Mouse (Mus musculus) stomach, embryonic 14.5 days (tissue): Measurements from ENCODE around the gene Myl6b. TPM values are rescaled to one million over a fixed set of nuclear protein-coding genes. Genes with fewer than 3 reads are reported as not detected.
A peak's percentile ranks its signal among the peaks of the same experiment; 100 is the strongest.

Experiments used
- ATAC-seq: fragments of 200-750 bp; cut with Nextera tagmentation; 2 replicates; pipeline ENCODE4 v1.8.0; 2017; ENCODE audit warnings: low read depth, moderate TSS enrichment; ENCODE audit not compliant: insufficient number of reproducible peaks, insufficient read depth, low FRiP score
- H3K27ac ChIP-seq: fragments of 300-500 bp; sonication (generic); 2 replicates; pipeline ENCODE4 v1.5.1; 2014; ENCODE audit warnings: mild to moderate bottlenecking, low read length, moderate library complexity, mixed read lengths
- H3K27me3 ChIP-seq: fragments of 300-500 bp; sonication (generic); 2 replicates; pipeline ENCODE4 v1.6.1; 2014; ENCODE audit warnings: low read length, control low read depth, mixed read lengths; ENCODE audit not compliant: control insufficient read depth, insufficient read depth
- H3K36me3 ChIP-seq: fragments of 300-500 bp; sonication (generic); 2 replicates; pipeline ENCODE4 v1.6.1; 2014; ENCODE audit warnings: mild to moderate bottlenecking, control low read depth, low read length, moderate library complexity, mixed read lengths; ENCODE audit not compliant: control insufficient read depth, insufficient read depth
- H3K4me1 ChIP-seq: fragments of 300-500 bp; sonication (generic); 2 replicates; pipeline ENCODE4 v1.6.1; 2014; ENCODE audit warnings: low read length, control low read depth, mixed read lengths; ENCODE audit not compliant: control insufficient read depth, insufficient read depth
- H3K4me2 ChIP-seq: fragments of 300-500 bp; sonication (generic); replicated peaks from 2 replicates; pipeline ENCODE4 v1.6.1; 2014; ENCODE audit warnings: low read depth, low read length, control low read depth
- H3K4me3 ChIP-seq: fragments of 300-500 bp; sonication (generic); 2 replicates; pipeline ENCODE4 v1.5.1; 2014; ENCODE audit warnings: low read depth, low read length, control low read depth
- H3K9ac ChIP-seq: fragments of 300-500 bp; sonication (generic); replicated peaks from 2 replicates; pipeline ENCODE4 v1.6.1; 2014; ENCODE audit warnings: low read depth, mild to moderate bottlenecking, control low read depth, low read length, moderate library complexity, mixed read lengths
- H3K9me3 ChIP-seq: fragments of 300-500 bp; sonication (generic); 2 replicates; pipeline ENCODE4 v1.6.1; 2016; ENCODE audit warnings: low read depth, low read length, control low read depth; ENCODE audit not compliant: control insufficient read depth
- WGBS: fragments of 180-500 bp; shearing (Covaris S2); extraction: QIAGEN DNeasy Blood & Tissue Kit; methylation state at CpG from one replicate; pipeline ENCODE4 v1.1.7; 2014; 5-methylcytosine and 5-hydroxymethylcytosine counted together
- polyA plus RNA-seq: library from polyadenylated mRNA; unstranded; fragments of >200 nt; fragmentation: Nextera tagmentation; extraction: Ambion mirVana; gene quantifications from 2 replicates; pipeline ENCODE4 v1.2.1, GENCODE M21; 2014

Gene Myl6b
- polyA plus RNA-seq = 3.2 and 3.4 TPM in 2 replicates

DNA sequence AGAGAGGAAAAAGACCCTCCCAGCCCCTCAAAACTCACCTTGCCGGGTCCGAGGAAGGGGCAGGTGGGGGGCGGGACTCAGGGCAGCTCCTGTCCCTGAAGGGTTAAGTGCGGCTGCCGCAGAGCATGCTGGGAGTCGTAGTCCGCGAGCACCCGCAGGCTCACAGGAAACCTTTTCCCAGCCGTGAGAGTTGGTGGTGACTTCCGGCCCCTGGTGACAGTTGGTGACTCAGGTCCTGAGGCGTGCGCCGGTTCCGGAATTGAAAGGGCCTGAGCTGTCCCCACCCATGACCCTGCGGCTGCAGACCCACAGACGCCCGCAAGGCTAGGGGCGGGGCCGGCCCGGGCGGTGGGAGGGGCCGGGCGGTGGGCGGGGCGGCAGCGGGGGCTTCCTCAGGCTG is at the start of gene Myl6b:
TSS of gene Myl6b (minus strand) at position 96 of the 400 bp plus-strand sequence.
- H3K27ac ChIP-seq = peak within 1 kb of the TSS; percentile 86
- H3K4me1 ChIP-seq = peaks cover 16% of the 10 kb centered on the region
- 1% methylated on average over 27 of the region's 27 CpGs for WGBS
- H3K9me3 ChIP-seq = no peaks in the 10 kb centered on the region
- peak within 1 kb of the TSS; percentile 47 for H3K9ac ChIP-seq
- H3K36me3 ChIP-seq = no peaks in the 10 kb centered on the region
- no peaks in the 10 kb centered on the region for H3K27me3 ChIP-seq
- H3K4me2 ChIP-seq = peak within 1 kb of the TSS; percentile 73
- peak within 1 kb of the TSS; percentile 52 for H3K4me3 ChIP-seq
- ATAC-seq = peak; percentile 90

DNA sequence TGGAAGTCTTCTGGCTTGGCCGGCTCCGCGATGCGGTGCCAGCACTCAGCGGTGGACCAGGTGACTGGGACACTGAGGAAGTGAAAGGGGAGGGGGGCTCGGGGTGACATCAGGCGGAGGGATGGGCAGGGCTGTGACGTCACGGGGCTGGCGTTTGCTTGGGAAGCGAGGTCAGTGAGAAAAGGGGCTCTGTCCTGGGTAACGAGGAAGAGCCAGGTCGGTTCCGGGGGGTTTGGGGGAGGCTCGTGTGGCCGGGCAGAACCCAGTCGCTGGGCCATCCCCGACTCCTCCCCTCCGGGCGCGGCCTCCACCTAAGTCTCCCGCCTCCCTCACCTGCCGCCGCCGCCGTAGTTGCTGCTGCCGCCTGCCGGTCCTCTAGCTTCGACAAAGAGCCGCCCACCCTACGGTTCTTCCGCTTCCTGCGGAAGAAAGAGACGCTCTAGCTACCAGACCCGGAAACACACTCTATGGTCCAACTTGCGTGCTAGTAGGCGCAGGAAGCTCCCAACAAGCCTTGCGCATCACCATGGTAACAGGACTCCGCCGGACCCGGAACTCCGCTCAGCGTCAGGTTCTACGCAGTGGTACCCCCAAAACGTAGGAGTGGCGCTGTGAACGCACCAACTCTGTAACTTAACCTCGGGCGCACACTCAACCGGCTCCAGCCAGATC is 49.0 kb upstream of the Myl6b start, which contains the start of gene Zc3h10:
TSS of gene Zc3h10 (minus strand) at position 414 of the 672 bp plus-strand sequence.
- H3K9ac ChIP-seq = peak within 1 kb of the TSS; percentile 89
- peak; percentile 93 for ATAC-seq

DNA sequence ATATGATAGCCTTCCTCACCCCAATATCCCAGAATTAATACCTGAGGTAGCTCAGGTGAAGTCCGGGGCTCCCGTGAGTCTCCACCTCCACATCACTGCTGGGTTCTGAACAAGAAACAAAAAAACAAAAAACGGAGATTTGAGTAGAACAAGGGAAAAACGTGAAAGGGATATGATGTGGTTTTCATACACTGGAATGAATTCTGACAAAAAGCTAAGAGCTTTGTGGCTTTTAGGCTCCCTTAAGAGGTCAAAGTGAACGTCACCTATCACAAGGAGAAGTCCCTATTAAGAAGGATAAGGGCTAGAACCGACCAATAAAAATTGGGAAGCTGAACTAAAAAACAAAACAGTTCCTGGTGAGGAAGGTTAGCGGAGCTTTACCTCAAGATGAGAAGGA is 48.3 kb upstream of the Myl6b start:
- 15% methylated on average over 7 of the region's 7 CpGs for WGBS
- ATAC-seq = no peak
- Histone ChIP-seq H3K9me3 (no peaks in the 10 kb centered on the region), H3K27ac (peak overlapping the region; percentile 93), H3K4me3 (peak overlapping the region; percentile 73), H3K9ac (peak overlapping the region; percentile 37), H3K36me3 (peaks cover 35% of the 10 kb centered on the region), H3K27me3 (no peaks in the 10 kb centered on the region), H3K4me2 (peak overlapping the region; percentile 69), H3K4me1 (0 out of 2 replicates have a peak, but pooled peaks cover 3% of the 10 kb centered on the region)

More for the DNA sequence above, 49.0 kb upstream of the Myl6b start, which contains the start of gene Zc3h10:
- H3K27ac ChIP-seq = peak within 1 kb of the TSS; percentile 94
- no peaks in the 10 kb centered on the region for H3K27me3 ChIP-seq
- H3K4me1 ChIP-seq = 0 out of 2 replicates have a peak, but pooled peaks cover 3% of the 10 kb centered on the region
- peak within 1 kb of the TSS; percentile 73 for H3K4me3 ChIP-seq
- H3K4me2 ChIP-seq = peak within 1 kb of the TSS; percentile 69
- peaks cover 28% of the 10 kb centered on the region for H3K36me3 ChIP-seq
- WGBS = under 1% methylated on average over 50 of the region's 50 CpGs
- H3K9me3 ChIP-seq = no peaks in the 10 kb centered on the region

DNA sequence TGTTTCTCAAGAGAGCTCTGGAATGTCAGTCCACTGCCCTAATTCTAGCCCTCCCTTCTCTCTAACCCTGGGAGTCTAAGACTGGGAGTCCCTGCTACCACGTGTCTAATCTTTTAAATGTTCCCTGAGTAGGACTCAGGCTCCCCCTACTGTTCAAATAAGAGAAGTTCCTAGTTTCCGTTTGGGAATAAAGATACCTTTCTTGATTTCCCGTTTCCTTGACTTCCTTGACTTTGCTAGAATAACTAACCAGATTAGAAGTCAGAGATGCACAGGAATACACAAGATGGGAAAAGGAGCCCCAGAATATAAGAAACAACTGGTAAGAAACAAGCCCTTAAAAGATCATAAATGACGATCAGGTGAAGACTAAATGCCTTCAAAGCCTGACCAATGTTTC is 47.9 kb upstream of the Myl6b start:
- Histone ChIP-seq H3K27ac (no peak overlapping the region), H3K9ac (no peak overlapping the region; the same call in 1 of the 2 replicates), H3K4me2 (peak overlapping the region; percentile 69), H3K27me3 (no peaks in the 10 kb centered on the region), H3K4me3 (peak overlapping the region; percentile 73), H3K9me3 (no peaks in the 10 kb centered on the region), H3K36me3 (peaks cover 35% of the 10 kb centered on the region), H3K4me1 (0 out of 2 replicates have a peak, but pooled peaks cover 3% of the 10 kb centered on the region)
- ATAC-seq = no peak
- 12% methylated on average over 4 of the region's 4 CpGs for WGBS

DNA sequence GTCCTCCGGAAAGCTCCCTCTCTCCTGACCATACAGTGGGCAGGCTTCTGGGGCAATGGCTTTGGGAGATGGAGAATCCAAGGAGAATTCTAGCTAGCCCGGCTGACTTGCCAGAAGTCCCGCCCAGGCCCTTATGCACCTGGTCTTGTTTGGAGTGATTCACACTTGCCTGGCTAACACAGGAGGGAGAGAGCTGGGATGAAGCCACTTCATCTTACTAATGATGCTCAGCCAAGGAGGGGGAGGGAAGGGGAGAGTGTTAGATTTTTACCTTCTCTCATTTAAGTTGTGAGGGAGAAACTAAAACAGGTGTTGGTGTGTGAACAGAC is 47.0 kb upstream of the Myl6b start:
- H3K27ac ChIP-seq = no peak overlapping the region
- no peaks in the 10 kb centered on the region for H3K9me3 ChIP-seq
- H3K27me3 ChIP-seq = no peaks in the 10 kb centered on the region
- no peak overlapping the region for H3K4me3 ChIP-seq
- ATAC-seq = no peak
- peaks cover 35% of the 10 kb centered on the region for H3K36me3 ChIP-seq
- no peak overlapping the region for H3K9ac ChIP-seq
- H3K4me1 ChIP-seq = 0 out of 2 replicates have a peak, but pooled peaks cover 3% of the 10 kb centered on the region
- 81% methylated on average over 3 of the region's 3 CpGs for WGBS
- H3K4me2 ChIP-seq = no peak overlapping the region

DNA sequence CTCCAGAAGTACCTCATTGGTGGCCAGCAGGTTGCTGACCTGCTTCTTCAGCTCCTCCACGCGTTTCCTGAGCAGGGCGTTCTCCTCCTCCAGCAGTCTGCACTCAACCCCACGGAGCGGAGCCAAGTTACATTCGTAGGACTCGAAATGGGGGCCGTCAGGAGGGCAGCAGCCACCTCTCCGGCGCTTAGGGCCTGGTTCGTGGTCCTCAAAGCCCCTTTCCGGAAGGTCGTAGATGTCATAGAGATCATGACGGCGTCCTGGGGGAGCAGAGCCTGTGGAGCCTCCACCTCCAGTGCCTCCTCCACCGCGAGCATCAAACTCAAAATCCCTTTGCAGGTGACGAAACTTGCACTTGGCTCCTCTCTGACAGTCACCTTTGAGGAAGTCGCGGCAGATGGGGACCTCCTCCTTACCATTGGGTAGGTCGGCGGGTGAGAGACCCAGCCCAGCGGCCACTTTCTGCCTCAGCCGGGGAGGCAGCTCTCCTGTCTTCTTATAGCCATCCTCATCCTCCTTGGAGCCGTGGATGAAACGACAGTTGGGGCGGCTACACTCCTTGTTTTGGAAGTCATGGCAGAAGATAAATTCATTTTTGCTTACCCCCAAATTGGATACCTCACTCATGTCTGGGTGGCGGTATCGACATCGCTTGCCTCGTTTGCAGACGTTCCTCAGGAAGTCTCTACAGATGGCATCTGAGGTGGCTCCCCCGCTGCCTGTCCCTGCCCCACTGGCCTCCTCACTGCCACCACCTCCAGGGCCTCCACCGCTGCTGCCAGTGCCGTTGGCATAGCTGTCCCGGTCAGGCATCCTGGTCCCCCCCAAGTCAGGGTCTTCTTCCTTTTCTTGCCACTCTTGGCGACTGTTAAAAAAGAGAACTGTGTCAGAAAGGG is 46.4 kb upstream of the Myl6b start:
- no peak overlapping the region for H3K9ac ChIP-seq
- no peaks in the 10 kb centered on the region for H3K27me3 ChIP-seq
- H3K4me1 ChIP-seq = 0 out of 2 replicates have a peak, but pooled peaks cover 3% of the 10 kb centered on the region
- no peak overlapping the region for H3K27ac ChIP-seq
- ATAC-seq = no peak
- H3K4me3 ChIP-seq = no peak overlapping the region
- peaks cover 35% of the 10 kb centered on the region for H3K36me3 ChIP-seq
- no peak overlapping the region for H3K4me2 ChIP-seq
- 93% methylated on average over 37 of the region's 37 CpGs for WGBS
- no peaks in the 10 kb centered on the region for H3K9me3 ChIP-seq

DNA sequence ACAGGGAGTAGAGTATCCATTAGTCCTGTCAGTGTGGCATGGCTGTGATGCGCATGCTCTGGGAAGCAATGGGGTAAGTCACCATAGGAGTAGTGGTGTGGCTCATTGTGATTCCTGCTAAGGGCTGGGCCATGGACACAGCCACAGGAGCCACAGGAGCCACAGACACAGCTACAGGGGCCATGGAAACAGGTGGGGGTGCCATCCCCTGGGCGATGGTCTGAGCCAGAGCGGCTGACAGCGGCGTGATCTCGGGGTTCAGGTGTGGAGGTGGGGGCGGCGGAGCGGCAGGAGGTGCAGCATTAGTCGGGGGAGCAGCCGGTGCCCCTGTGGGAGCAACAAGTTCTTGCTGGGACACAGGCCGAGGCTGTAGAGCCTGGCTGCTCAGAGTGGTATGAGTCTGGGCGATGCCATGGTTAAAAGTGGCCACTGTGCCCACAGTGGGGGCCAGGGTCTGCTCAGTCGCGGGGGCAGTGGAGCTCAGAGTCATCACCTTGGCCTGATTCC is 45.7 kb upstream of the Myl6b start:
- no peaks in the 10 kb centered on the region for H3K27me3 ChIP-seq
- H3K4me2 ChIP-seq = no peak overlapping the region
- peaks cover 35% of the 10 kb centered on the region for H3K36me3 ChIP-seq
- H3K9ac ChIP-seq = no peak overlapping the region
- no peak overlapping the region for H3K27ac ChIP-seq
- H3K4me1 ChIP-seq = 0 out of 2 replicates have a peak, but pooled peaks cover 3% of the 10 kb centered on the region
- no peak overlapping the region for H3K4me3 ChIP-seq
- H3K9me3 ChIP-seq = no peaks in the 10 kb centered on the region
- 93% methylated on average over 15 of the region's 15 CpGs for WGBS
- no peak for ATAC-seq

DNA sequence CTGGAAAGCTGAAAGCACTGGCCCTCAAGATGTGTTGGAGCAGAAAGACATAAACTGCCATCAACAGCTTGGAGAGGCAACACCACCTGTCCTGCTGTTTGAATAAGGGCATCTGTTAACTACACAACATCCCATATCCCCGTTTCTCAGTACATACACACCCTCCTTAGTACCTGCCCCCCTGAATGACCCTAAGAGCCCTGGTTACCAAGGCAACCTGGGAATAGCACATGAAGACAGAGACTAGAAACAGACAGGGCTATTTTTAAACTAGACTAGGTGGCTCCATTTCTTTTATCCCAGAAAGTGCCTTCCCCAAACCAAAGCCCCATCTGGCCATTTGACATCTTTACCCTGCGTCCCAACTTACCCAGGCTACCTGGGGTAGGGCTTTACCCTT is 44.6 kb upstream of the Myl6b start:
- Histone ChIP-seq H3K9ac (no peak overlapping the region), H3K4me1 (0 out of 2 replicates have a peak, but pooled peaks cover 3% of the 10 kb centered on the region), H3K4me3 (no peak overlapping the region), H3K4me2 (no peak overlapping the region), H3K27me3 (no peaks in the 10 kb centered on the region), H3K27ac (no peak overlapping the region), H3K36me3 (peaks cover 35% of the 10 kb centered on the region), H3K9me3 (no peaks in the 10 kb centered on the region)
- ATAC-seq = no peak
- 48% methylated on average over 2 of the region's 2 CpGs for WGBS
